Mouse (Mus musculus) Patski (cell line): ENCODE data around the gene Emilin1. TPM values are rescaled to one million over a fixed set of nuclear protein-coding genes. Genes with fewer than 3 reads are reported as not detected.

Experiments
- ATAC-seq: fragments of 100-300 bp; one replicate; pipeline ENCODE4 v1.8.0; 2021
- CTCF ChIA-PET: fragments of 350-600 bp; sonication (Branson Sonifier 250); formaldehyde crosslinking; loops from one replicate; lab custom pipeline; 2022; ENCODE audit warnings: inconsistent platforms; lab: Charles Lee
- POLR2A ChIA-PET: fragments of 350-600 bp; sonication (Branson Sonifier 250); formaldehyde crosslinking; loops from one replicate; lab custom pipeline; 2022; ENCODE audit warnings: antibody characterized with exemption, inconsistent platforms; lab: Charles Lee
- DNase-seq: peaks from one replicate; pipeline ENCODE4 v3.0.0-alpha.2; 2011; ENCODE audit warnings: low read depth, low spot score
- H3K27me3 ChIP-seq: fragments of 371-371 bp; one replicate; pipeline ENCODE4 v1.5.1; 2021
- CTCF ChIP-seq: fragments of 100-300 bp; IDR thresholded peaks from one replicate; pipeline ENCODE4 v1.5.1; 2021
- in situ Hi-C: fragments of 300-500 bp; cut with MboI; formaldehyde crosslinking; loops from 3 replicates; pipeline ENCODE4 v1.11.1; 2018; ENCODE audit warnings: low pct_unique_long_range_greater_than_20kb, mixed read lengths
- polyA plus RNA-seq: library from polyadenylated mRNA; unstranded; gene quantifications from one replicate; pipeline ENCODE4 v1.2.3, GENCODE M21; 2021

Gene Emilin1
- polyA plus RNA-seq, 1 experiment from 2014 or later = 0.30 TPM

DNA sequence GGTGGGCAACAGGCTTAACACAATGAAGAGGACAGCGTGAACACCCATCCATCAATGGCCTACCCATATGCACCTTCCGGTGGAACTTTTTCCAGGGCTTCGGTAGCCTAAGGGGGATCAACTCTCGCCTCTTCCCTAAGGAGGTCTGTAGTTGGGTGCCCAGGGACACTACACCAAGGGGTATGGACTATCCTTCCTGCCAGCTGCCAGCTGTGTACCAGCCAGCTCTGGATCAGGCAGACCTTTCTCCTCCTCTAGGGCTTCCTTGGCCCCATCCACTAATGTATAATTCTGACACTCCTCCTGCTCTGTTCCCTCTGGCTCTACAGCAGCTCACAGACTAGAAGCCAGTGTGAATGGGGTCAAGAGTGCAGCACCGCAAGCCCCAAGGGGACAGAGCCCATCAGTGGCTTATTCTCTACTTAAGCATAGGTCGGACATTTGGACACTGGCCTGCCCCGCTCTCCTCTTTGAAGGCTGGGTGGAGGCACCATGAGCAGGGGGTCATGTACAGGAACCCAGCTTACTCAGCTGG is 966 bp downstream of the Emilin1 start:
- ChIA-PET POLR2A (interaction anchor here (1.4 to 2.0 kb wide), 2 partner anchors 23 to 27 kb away, joined by 3 to 5 read pairs; no protein-coding TSS in a partner anchor), CTCF (interaction anchor here (5.0 kb wide), 1 partner anchor 108 kb away, joined by 24 read pairs; no protein-coding TSS in a partner anchor)
- in situ Hi-C loops = loop anchor here (10.0 kb wide), 1 partner anchor 199 kb away; the partner anchor contains the start of gene Dpysl5
- no peaks in the 10 kb centered on the region for H3K27me3 ChIP-seq
- DNase-seq (no peak), ATAC-seq (no peak)
- TF ChIP-seq CTCF = no peak

DNA sequence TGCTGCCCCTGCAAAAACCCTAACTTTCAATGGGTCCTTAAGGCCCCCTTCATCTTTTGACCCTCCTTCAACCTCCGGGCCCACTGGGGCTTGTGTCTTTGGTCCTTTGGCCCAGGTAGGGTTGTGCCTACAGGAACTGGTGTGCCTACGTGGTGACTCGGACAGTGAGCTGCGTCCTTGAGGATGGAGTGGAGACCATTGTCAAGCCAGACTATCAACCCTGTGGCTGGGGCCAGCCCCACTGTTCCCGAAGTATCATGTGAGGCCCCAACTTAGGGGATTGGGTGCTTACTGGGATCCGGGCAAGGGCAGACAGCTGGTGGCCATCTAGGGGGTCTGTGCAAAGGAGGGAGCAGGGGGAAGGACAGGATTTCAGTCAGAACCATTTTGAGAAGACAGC is 1.6 kb downstream of the Emilin1 start:
- DNase-seq (no peak), ATAC-seq (no peak)
- TF ChIP-seq CTCF = no peak
- H3K27me3 ChIP-seq = no peaks in the 10 kb centered on the region
- CTCF ChIA-PET = interaction anchor here (0.6 to 5.0 kb wide), 7 partner anchors 21 to 119 kb away, joined by 3 to 24 read pairs (median 4); partner anchors contain the start of gene Agbl5
- in situ Hi-C loops = loop anchor here (5.0 to 10.0 kb wide), 2 partner anchors 103 to 200 kb away; partner anchors contain the start of genes Dpysl5 and Mapre3
- POLR2A ChIA-PET = interaction anchor here (0.7 to 2.0 kb wide), 2 partner anchors 12 to 27 kb away, joined by 3 to 5 read pairs; no protein-coding TSS in a partner anchor

DNA sequence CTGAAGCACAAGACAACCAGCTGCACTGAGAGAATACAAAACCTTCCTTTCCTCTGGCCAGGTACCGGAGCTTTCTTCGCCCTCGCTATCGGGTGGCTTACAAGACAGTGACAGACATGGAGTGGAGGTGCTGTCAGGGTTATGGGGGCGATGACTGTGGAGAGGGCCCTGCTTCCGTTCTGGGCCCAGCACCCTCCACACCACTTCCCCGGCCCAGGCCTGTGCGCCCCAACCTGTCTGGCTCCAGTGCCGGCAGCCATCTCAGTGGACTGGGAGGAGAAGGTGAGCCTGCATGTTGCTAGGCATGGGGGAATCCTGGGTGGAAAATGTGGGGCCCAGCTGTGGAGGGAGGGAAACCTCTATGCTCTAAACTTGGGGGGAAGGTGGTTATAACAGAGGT is 2.3 kb downstream of the Emilin1 start:
- ChIA-PET POLR2A (interaction anchor here (0.7 to 2.0 kb wide), 3 partner anchors 13 to 61 kb away, joined by 3 to 5 read pairs (median 3); no protein-coding TSS in a partner anchor), CTCF (interaction anchor here (0.6 to 5.0 kb wide), 9 partner anchors 11 to 121 kb away, joined by 3 to 24 read pairs (median 4); partner anchors contain the start of gene Agbl5)
- no peak for TF ChIP-seq CTCF
- no peaks in the 10 kb centered on the region for H3K27me3 ChIP-seq
- DNase-seq = no peak
- ATAC-seq = no peak
- in situ Hi-C loops = loop anchor here (5.0 to 10.0 kb wide), 2 partner anchors 103 to 201 kb away; partner anchors contain the start of genes Dpysl5 and Mapre3

DNA sequence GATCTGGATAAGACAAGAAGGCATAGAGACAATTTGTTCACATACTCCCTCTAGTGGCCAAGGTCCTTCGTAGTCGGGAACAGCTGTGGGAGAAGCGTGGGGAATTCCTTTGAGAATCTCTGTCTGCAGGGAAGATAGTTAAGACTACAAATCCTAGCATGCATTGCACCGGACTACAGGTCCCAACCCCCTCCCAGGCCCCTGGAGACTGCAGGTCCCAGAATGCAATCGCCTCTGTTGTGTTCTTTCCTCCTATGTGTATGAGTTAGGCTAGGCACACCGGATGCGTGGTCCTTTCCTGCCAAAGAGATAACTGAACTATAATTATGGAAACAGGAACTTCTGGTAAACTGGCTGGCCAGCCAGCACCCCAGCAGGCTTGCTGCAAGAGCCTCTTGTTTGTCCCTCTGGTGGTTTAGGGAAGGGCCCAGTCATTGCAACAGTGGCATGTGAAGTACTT is 2.8 kb downstream of the Emilin1 start:
- CTCF ChIA-PET = interaction anchor here (0.7 to 5.0 kb wide), 8 partner anchors 11 to 122 kb away, joined by 3 to 24 read pairs (median 6); partner anchors contain the start of gene Agbl5
- H3K27me3 ChIP-seq = no peaks in the 10 kb centered on the region
- in situ Hi-C loops = loop anchor here (5.0 to 10.0 kb wide), 2 partner anchors 104 to 201 kb away; partner anchors contain the start of genes Dpysl5 and Mapre3
- ATAC-seq (peak; percentile 84), DNase-seq (peak; percentile 94)
- TF ChIP-seq CTCF = no peak
- POLR2A ChIA-PET = interaction anchor here (1.5 to 2.0 kb wide), 2 partner anchors 28 to 62 kb away, joined by 3 to 5 read pairs; no protein-coding TSS in a partner anchor

DNA sequence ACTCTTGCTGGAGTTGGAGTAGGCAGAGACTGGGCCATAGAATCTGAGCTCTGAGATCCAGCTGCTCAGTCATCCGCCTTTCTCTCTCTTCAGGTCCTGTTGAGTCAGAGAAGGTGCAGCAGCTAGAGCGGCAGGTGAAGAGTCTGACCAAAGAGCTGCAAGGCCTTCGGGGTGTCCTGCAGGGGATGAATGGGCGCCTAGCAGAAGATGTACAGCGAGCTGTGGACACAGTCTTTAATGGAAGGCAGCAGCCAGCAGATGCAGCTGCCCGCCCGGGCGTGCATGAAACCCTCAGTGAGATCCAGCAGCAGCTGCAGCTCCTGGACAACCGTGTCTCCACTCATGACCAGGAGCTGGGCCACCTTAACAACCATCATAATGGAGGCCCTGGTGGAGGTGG is 3.6 kb downstream of the Emilin1 start:
- ChIA-PET CTCF (interaction anchor here (0.9 to 5.0 kb wide), 8 partner anchors 13 to 123 kb away, joined by 3 to 24 read pairs (median 4); partner anchors contain the start of gene Agbl5), POLR2A (interaction anchor here (0.7 to 1.5 kb wide), 3 partner anchors 29 to 63 kb away, joined by 3 to 6 read pairs (median 4); no protein-coding TSS in a partner anchor)
- no peak for DNase-seq
- ATAC-seq = no peak
- TF ChIP-seq CTCF = no peak
- in situ Hi-C loops = loop anchor here (5.0 to 10.0 kb wide), 2 partner anchors 105 to 202 kb away; partner anchors contain the start of genes Dpysl5 and Mapre3
- no peaks in the 10 kb centered on the region for H3K27me3 ChIP-seq

- TF ChIP-seq CTCF = no peak
- ChIA-PET POLR2A (interaction anchor here (1.0 to 1.4 kb wide), 2 partner anchors 30 to 36 kb away, joined by 3 to 4 read pairs; no protein-coding TSS in a partner anchor), CTCF (interaction anchor here (0.9 to 5.0 kb wide), 7 partner anchors 12 to 111 kb away, joined by 3 to 24 read pairs (median 6); partner anchors contain the start of gene Agbl5)
- ATAC-seq = no peak
- no peaks in the 10 kb centered on the region for H3K27me3 ChIP-seq
- no peak for DNase-seq
- in situ Hi-C loops = loop anchor here (5.0 to 10.0 kb wide), 2 partner anchors 105 to 203 kb away; partner anchors contain the start of genes Dpysl5 and Mapre3
Measured at GRCm38 (mm10) chr5:30917348-30917747, 4.1 kb downstream of the Emilin1 start.

GRCm38 (mm10) chr5:30917891-30918670 is 4.9 kb downstream of the Emilin1 start:
- in situ Hi-C loops = loop anchor here (5.0 to 10.0 kb wide), 2 partner anchors 106 to 203 kb away; partner anchors contain the start of genes Dpysl5 and Mapre3
- DNase-seq = no peak
- no peak for TF ChIP-seq CTCF
- H3K27me3 ChIP-seq = no peaks in the 10 kb centered on the region
- ChIA-PET CTCF (interaction anchor here (1.2 to 5.0 kb wide), 6 partner anchors 9 to 112 kb away, joined by 3 to 24 read pairs (median 5); no protein-coding TSS in a partner anchor), POLR2A (interaction anchor here (1.0 to 1.4 kb wide), 2 partner anchors 30 to 35 kb away, joined by 3 to 4 read pairs; no protein-coding TSS in a partner anchor)
- no peak for ATAC-seq

DNA sequence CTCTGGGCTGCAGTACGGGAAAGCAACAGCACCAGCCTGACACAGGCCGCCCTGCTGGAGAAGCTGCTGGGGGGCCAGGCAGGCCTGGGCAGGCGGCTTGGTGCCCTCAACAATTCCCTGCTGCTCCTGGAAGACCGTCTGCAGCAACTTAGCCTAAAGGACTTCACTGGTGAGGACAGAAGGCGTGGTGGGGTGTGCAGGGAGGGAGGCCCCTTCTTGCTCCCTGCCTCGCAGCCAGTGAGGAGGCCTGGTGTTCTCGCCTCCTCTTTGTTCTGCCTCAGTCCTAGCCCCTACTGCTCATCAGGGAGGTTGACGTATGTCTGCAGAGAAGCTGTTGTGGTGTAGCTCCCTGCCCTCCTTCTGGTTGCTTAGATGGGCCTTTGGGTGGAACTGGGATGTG is 5.5 kb downstream of the Emilin1 start:
- no peak for DNase-seq
- POLR2A ChIA-PET = interaction anchor here (0.6 to 1.0 kb wide), 2 partner anchors 35 to 538 kb away, joined by 3 read pairs; no protein-coding TSS in a partner anchor
- no peaks in the 10 kb centered on the region for H3K27me3 ChIP-seq
- no peak for TF ChIP-seq CTCF
- CTCF ChIA-PET = interaction anchor here (1.2 to 2.8 kb wide), 3 partner anchors 10 to 86 kb away, joined by 4 to 14 read pairs (median 4); no protein-coding TSS in a partner anchor
- in situ Hi-C loops = loop anchor here (5.0 to 10.0 kb wide), 2 partner anchors 106 to 204 kb away; partner anchors contain the start of genes Dpysl5 and Mapre3
- ATAC-seq = no peak
